Mouse (Mus musculus): ENCODE results near the gene Ccr10. TPM values are rescaled to one million over a fixed set of nuclear protein-coding genes. Genes with fewer than 3 reads are reported as not detected.
"Not testable (repeated sequence)": the region's sequence is repeated elsewhere in the genome, so short reads cannot be mapped to it uniquely, and the experiment has no call there.

Gene Ccr10
- total and polyA plus RNA-seq, 3 experiments = not detected

DNA sequence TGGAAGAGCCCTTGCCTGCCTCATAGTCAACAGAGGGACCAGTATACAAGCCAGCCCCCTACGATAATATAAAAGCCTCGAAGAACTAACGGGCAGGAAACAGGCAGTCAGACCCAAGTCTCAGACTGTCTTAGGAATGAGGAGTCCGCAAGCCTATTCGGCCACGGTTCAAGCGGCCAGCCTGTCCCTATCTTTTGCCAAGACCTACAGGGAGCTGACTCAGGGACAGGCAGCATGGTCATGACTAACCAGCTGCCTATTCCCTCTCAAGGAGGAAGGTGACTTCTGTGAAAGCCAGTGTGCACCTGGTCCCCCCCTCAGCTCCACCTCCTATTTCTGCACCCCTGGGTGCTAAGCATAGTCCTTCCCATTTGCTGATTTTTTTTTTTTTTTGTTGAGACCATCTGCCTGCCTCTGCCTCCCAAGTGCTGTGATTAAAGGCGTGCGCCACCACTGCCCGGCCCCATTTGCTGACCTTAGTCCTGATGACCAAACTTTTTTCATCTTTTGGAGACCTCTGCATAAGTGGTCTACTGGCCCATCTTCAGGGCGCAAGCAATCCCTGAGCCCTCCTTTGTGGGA lies 46.2 kb downstream of the Ccr10 start:
- no peak for TF ChIP-seq EP300 (IDR thresholded peaks at IDR 0.05; ENCODE audit: low read depth in 1 of 2, low read length in 2 of 2)
- no peak for TF ChIP-seq ELF1 (IDR thresholded peaks at IDR 0.05; ENCODE audit: low read depth, low read length)
- no peak for TF ChIP-seq ZMIZ1 (IDR thresholded peaks at IDR 0.05; ENCODE audit: low read depth, low read length)
- TF ChIP-seq POLR2A (IDR thresholded peaks at IDR 0.05; ENCODE audit: control insufficient read depth in 1 of 2, insufficient read depth in 1 of 2, low read depth in 1 of 2, low read length in 2 of 2, poor library complexity in 1 of 2) = no peak
- no peak for TF ChIP-seq POLR2AphosphoS2 (IDR thresholded peaks at IDR 0.05; ENCODE audit: low read length)
- no peak for TF ChIP-seq MEF2A (IDR thresholded peaks at IDR 0.05; ENCODE audit: extremely low read depth, insufficient replicate concordance, low read depth, low read length, poor library complexity, severe bottlenecking)
- TF ChIP-seq CHD1 (IDR thresholded peaks at IDR 0.05; ENCODE audit: low read depth, low read length) = no peak
- TF ChIP-seq JUND (IDR thresholded peaks at IDR 0.05; ENCODE audit: low read depth, low read length) = no peak
- TF ChIP-seq UBTF (IDR thresholded peaks at IDR 0.05; ENCODE audit: borderline replicate concordance, insufficient read depth, low read depth, low read length) = no peak
- TF ChIP-seq KAT2A (conservative IDR thresholded peaks at IDR 0.05; ENCODE audit: low read depth, low read length) = no peak
- TF ChIP-seq MAX (IDR thresholded peaks at IDR 0.05; ENCODE audit: low read length) = no peak
- no peak for DNase-seq (ENCODE audit: low read depth, low spot score)
- Histone ChIP-seq H3K9me3 (replicated peaks; ENCODE audit: insufficient read depth, low read length) (no peaks in the 10 kb centered on the region), H3K4me3 (ENCODE audit: control insufficient read depth in 1 of 2, insufficient read depth in 1 of 2, low read depth in 2 of 2, low read length in 2 of 2) (no peak overlapping the region), H3K27me3 (ENCODE audit: control insufficient read depth in 1 of 2, insufficient read depth in 2 of 2, low read length in 2 of 2) (no peaks in the 10 kb centered on the region), H3K36me3 (ENCODE audit: control insufficient read depth in 1 of 2, insufficient read depth in 2 of 2, low read length in 2 of 2) (peaks cover 3 to 7% of the 10 kb centered on the region in 2 experiments; a peak in 3 of 4 replicates), H3K9ac (ENCODE audit: control insufficient read depth, low read depth, low read length, poor library complexity, severe bottlenecking) (no peak overlapping the region), H3K27ac (ENCODE audit: control insufficient read depth, low read depth, low read length) (no peak overlapping the region), H3K79me2 (ENCODE audit: control insufficient read depth, insufficient read depth, low read length, poor library complexity) (no peaks in the 10 kb centered on the region), H3K4me1 (ENCODE audit: control insufficient read depth in 1 of 2, insufficient read depth in 2 of 2, low read length in 2 of 2) (peaks cover 3 to 13% of the 10 kb centered on the region in 2 experiments; a peak in 3 of 4 replicates)

DNA sequence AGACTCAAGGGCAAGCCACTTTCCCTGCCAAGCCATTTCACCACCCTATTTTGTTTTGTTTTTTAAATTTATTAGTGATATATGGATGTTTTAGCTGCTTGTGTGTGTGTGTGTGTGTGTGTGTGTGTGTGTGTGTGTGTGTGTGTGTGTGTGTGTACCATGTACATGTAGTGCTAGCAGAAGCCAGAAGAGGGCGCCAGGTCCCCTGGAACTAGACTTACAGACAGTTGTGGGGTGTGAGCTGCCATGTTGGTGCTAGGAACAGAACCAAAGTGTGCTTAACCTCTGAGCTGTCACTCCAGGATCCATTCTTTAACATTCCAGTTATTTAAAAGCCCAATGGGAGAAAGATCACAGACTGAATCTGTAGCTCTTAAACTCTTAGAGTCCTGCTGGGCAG lies 48.2 kb downstream of the Ccr10 start:
- no peaks in the 10 kb centered on the region for H3K27me3 ChIP-seq (ENCODE audit: control insufficient read depth in 1 of 2, insufficient read depth in 2 of 2, low read length in 2 of 2)
- peaks cover 3 to 6% of the 10 kb centered on the region in 2 experiments; a peak in 2 of 4 replicates for H3K4me1 ChIP-seq (ENCODE audit: control insufficient read depth in 1 of 2, insufficient read depth in 2 of 2, low read length in 2 of 2)
- no peak overlapping the region for H3K27ac ChIP-seq (ENCODE audit: control insufficient read depth, low read depth, low read length)
- no peak overlapping the region for H3K4me3 ChIP-seq (ENCODE audit: control insufficient read depth in 1 of 2, insufficient read depth in 1 of 2, low read depth in 2 of 2, low read length in 2 of 2)
- peaks cover 5% of the 10 kb centered on the region in 2 experiments; a peak in 3 of 4 replicates for H3K36me3 ChIP-seq (ENCODE audit: control insufficient read depth in 1 of 2, insufficient read depth in 2 of 2, low read length in 2 of 2)
- H3K9ac ChIP-seq (ENCODE audit: control insufficient read depth, low read depth, low read length, poor library complexity, severe bottlenecking) = no peak overlapping the region
- TF ChIP-seq MAZ (IDR thresholded peaks at IDR 0.05; ENCODE audit: low read depth, low read length) (no peak), CTCF (IDR thresholded peaks at IDR 0.05 in 2 of 3, conservative IDR thresholded peaks at IDR 0.05 in 1 of 3; ENCODE audit: control insufficient read depth in 1 of 3, insufficient read depth in 1 of 3, low read depth in 2 of 3, low read length in 3 of 3, poor library complexity in 1 of 3, severe bottlenecking in 1 of 3) (peak in 2 of 3 experiments; percentile 49 to 61; a peak in 5 of 6 replicates), RAD21 (IDR thresholded peaks at IDR 0.05; ENCODE audit: low read depth, low read length) (peak; percentile 23), SMC3 (IDR thresholded peaks at IDR 0.05; ENCODE audit: low read depth, low read length) (peak; percentile 37), EP300 (IDR thresholded peaks at IDR 0.05; ENCODE audit: low read depth in 1 of 2, low read length in 2 of 2) (no peak)
- H3K9me3 ChIP-seq (replicated peaks; ENCODE audit: insufficient read depth, low read length) = no peaks in the 10 kb centered on the region
- DNase-seq (ENCODE audit: low read depth, low spot score) = peak; percentile 63
- H3K79me2 ChIP-seq (ENCODE audit: control insufficient read depth, insufficient read depth, low read length, poor library complexity) = no peaks in the 10 kb centered on the region

DNA sequence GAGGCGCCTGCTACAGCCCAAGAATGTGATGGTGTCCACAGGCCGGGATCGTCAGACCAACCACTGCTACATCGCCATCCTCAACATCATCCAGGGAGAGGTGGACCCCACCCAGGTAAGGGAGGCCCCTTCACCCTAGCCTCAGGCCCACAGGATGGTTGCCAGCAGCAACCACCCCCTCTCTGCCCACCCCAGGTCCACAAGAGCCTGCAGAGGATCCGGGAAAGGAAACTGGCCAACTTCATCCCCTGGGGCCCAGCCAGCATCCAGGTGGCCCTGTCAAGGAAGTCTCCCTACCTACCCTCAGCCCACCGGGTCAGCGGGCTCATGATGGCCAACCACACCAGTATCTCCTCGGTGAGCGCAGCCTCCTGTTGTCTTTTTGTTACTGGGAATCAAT lies 50.2 kb downstream of the Ccr10 start:
- not testable (repeated sequence) for H3K9ac ChIP-seq (ENCODE audit: control insufficient read depth, low read depth, low read length, poor library complexity, severe bottlenecking); DNase-seq (ENCODE audit: low read depth, low spot score)

DNA sequence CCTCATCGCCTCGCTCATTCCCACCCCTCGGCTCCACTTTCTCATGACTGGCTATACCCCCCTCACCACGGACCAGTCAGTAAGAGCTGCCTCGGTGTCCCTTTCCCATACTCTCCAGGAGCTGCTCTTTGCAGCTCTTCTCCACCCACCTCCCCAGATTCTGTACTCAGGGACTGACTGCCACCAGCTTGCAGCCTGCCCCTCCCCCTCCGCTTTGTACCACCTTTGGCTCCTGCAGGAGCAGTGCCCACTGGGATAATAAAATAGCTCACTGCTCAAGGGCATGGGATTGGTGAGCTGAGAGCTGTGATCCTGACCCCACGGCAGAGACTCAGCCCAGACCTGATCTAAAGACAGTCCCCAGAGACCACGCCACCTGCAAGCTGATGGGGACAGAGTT lies 50.7 kb downstream of the Ccr10 start:
- H3K4me1 ChIP-seq (ENCODE audit: control insufficient read depth in 1 of 2, insufficient read depth in 2 of 2, low read length in 2 of 2); H3K4me3 ChIP-seq (ENCODE audit: control insufficient read depth in 1 of 2, insufficient read depth in 1 of 2, low read depth in 2 of 2, low read length in 2 of 2); H3K27ac ChIP-seq (ENCODE audit: control insufficient read depth, low read depth, low read length); H3K27me3 ChIP-seq (ENCODE audit: control insufficient read depth in 1 of 2, insufficient read depth in 2 of 2, low read length in 2 of 2); H3K9ac ChIP-seq (ENCODE audit: control insufficient read depth, low read depth, low read length, poor library complexity, severe bottlenecking); H3K9me3 ChIP-seq (replicated peaks; ENCODE audit: insufficient read depth, low read length); DNase-seq (ENCODE audit: low read depth, low spot score): not testable (repeated sequence)
- Histone ChIP-seq H3K79me2 (ENCODE audit: control insufficient read depth, insufficient read depth, low read length, poor library complexity) (peaks cover 10% of the 10 kb centered on the region), H3K36me3 (ENCODE audit: control insufficient read depth in 1 of 2, insufficient read depth in 2 of 2, low read length in 2 of 2) (peaks cover 5 to 10% of the 10 kb centered on the region in 2 experiments)

More for the DNA sequence above, 50.2 kb downstream of the Ccr10 start:
- H3K4me3 ChIP-seq (ENCODE audit: control insufficient read depth in 1 of 2, insufficient read depth in 1 of 2, low read depth in 2 of 2, low read length in 2 of 2); H3K79me2 ChIP-seq (ENCODE audit: control insufficient read depth, insufficient read depth, low read length, poor library complexity); H3K4me1 ChIP-seq (ENCODE audit: control insufficient read depth in 1 of 2, insufficient read depth in 2 of 2, low read length in 2 of 2); H3K9me3 ChIP-seq (replicated peaks; ENCODE audit: insufficient read depth, low read length); H3K27ac ChIP-seq (ENCODE audit: control insufficient read depth, low read depth, low read length); H3K27me3 ChIP-seq (ENCODE audit: control insufficient read depth in 1 of 2, insufficient read depth in 2 of 2, low read length in 2 of 2): not testable (repeated sequence)
- peaks cover 5 to 10% of the 10 kb centered on the region in 2 experiments for H3K36me3 ChIP-seq (ENCODE audit: control insufficient read depth in 1 of 2, insufficient read depth in 2 of 2, low read length in 2 of 2)

All from MEL (cell line).